Mouse (Mus musculus) limb, embryonic 12.5 days (tissue): ENCODE results near the gene Gm37240. TPM values are rescaled to one million over a fixed set of nuclear protein-coding genes. Genes with fewer than 3 reads are reported as not detected.

Experiments
- ATAC-seq: fragments of 200-750 bp; cut with Nextera tagmentation; 2 replicates; pipeline ENCODE4 v1.8.0; 2017; ENCODE audit warnings: low read depth, moderate TSS enrichment; ENCODE audit not compliant: insufficient number of reproducible peaks, insufficient read depth, low FRiP score, low TSS enrichment
- H3K27ac ChIP-seq: fragments of 300-500 bp; sonication (generic); 2 replicates; pipeline ENCODE4 v1.5.1; 2016; ENCODE audit warnings: mild to moderate bottlenecking, moderate library complexity
- H3K27me3 ChIP-seq: fragments of 300-500 bp; sonication (generic); 2 replicates; pipeline ENCODE4 v1.6.1; 2016; ENCODE audit warnings: mild to moderate bottlenecking, moderate library complexity
- H3K36me3 ChIP-seq: fragments of 300-500 bp; sonication (generic); 2 replicates; pipeline ENCODE4 v1.6.1; 2016; ENCODE audit warnings: mild to moderate bottlenecking, moderate library complexity
- H3K4me1 ChIP-seq: fragments of 300-500 bp; sonication (generic); replicated peaks from 2 replicates; pipeline ENCODE4 v1.6.1; 2016
- H3K4me2 ChIP-seq: fragments of 300-500 bp; sonication (generic); 2 replicates; pipeline ENCODE4 v1.6.1; 2016; ENCODE audit warnings: mild to moderate bottlenecking, moderate library complexity
- H3K4me3 ChIP-seq: fragments of 300-500 bp; sonication (generic); replicated peaks from 2 replicates; pipeline ENCODE4 v1.5.1; 2016; ENCODE audit warnings: mild to moderate bottlenecking
- H3K9ac ChIP-seq: fragments of 300-500 bp; sonication (generic); replicated peaks from 2 replicates; pipeline ENCODE4 v1.6.1; 2016; ENCODE audit warnings: mild to moderate bottlenecking, moderate library complexity
- H3K9me3 ChIP-seq: fragments of 300-500 bp; sonication (generic); 2 replicates; pipeline ENCODE4 v1.6.1; 2016; ENCODE audit warnings: mild to moderate bottlenecking, moderate library complexity
- WGBS: fragments of 180-500 bp; shearing (Covaris S2); methylation state at CpG from one replicate; pipeline ENCODE4 v1.1.7; 2016; 5-methylcytosine and 5-hydroxymethylcytosine counted together
- polyA plus RNA-seq: library from polyadenylated mRNA; unstranded; fragments of >200 nt; fragmentation: Nextera tagmentation; extraction: Ambion mirVana; gene quantifications from 2 replicates; pipeline ENCODE4 v1.2.1, GENCODE M21; 2016

Gene Gm37240
- polyA plus RNA-seq, 1 experiment from 2014 or later = 3.4 TPM

DNA sequence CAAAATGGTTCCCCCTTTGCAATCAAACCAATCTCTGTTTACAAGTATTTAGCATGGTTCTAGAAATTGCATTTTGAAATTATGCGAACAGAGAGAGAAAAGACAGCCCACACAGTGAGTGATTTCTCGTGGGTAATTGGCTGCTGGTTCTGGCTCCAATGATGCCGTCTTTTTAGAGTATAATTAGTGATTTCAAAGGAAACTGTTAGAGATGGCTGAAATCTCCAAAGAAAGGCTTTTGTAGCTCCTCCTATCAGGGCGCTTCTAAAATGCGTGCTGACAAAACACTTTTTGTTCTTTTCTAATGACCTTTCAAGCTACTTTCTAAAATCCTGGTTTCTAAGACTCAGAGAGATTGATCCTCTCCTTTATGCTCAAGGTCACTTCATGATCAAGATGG, 569.1 kb downstream of the Gm37240 start:
- Histone ChIP-seq H3K9me3 (no peaks in the 10 kb centered on the region), H3K4me3 (no peak overlapping the region), H3K9ac (no peak overlapping the region), H3K36me3 (no peaks in the 10 kb centered on the region), H3K4me1 (peaks cover 12% of the 10 kb centered on the region), H3K4me2 (no peak overlapping the region), H3K27me3 (no peaks in the 10 kb centered on the region), H3K27ac (no peak overlapping the region)
- WGBS = 78% methylated on average over 5 of the region's 5 CpGs
- ATAC-seq = no peak

- Histone ChIP-seq H3K27ac (no peak overlapping the region), H3K36me3 (no peaks in the 10 kb centered on the region), H3K4me1 (peaks cover 12% of the 10 kb centered on the region), H3K4me2 (no peak overlapping the region), H3K9me3 (no peaks in the 10 kb centered on the region), H3K9ac (no peak overlapping the region), H3K27me3 (no peaks in the 10 kb centered on the region), H3K4me3 (no peak overlapping the region)
- 93% methylated on average over 4 of the region's 4 CpGs for WGBS
- no peak for ATAC-seq
Measured at GRCm38 (mm10) chr3:85317306-85317705, 570.0 kb downstream of the Gm37240 start.

DNA sequence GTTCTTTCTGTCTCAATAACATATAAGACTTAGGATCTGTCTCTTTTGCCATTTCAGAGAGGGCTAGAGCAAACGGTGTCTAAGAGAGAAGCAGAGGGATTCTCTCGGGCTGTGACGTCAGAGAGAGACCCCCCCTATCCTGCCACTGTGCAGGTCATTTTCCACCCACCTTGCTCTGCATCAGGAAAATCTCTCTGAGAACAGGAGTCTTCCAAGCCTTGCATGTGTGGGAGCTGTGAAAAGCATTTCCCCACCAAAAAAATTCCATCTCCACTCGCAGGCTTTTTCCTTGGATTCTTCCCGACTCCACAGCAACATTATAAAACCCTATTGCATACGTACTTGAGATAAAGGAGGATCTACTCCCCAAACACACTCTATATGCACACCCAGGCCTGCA, 572.4 kb downstream of the Gm37240 start:
- no peak overlapping the region for H3K4me3 ChIP-seq
- H3K27ac ChIP-seq = no peak overlapping the region
- H3K9me3 ChIP-seq = no peaks in the 10 kb centered on the region
- no peak overlapping the region for H3K4me2 ChIP-seq
- ATAC-seq = no peak
- H3K27me3 ChIP-seq = no peaks in the 10 kb centered on the region
- 88% methylated on average over 6 of the region's 6 CpGs for WGBS
- no peak overlapping the region for H3K9ac ChIP-seq
- no peaks in the 10 kb centered on the region for H3K36me3 ChIP-seq
- H3K4me1 ChIP-seq = peaks cover 12% of the 10 kb centered on the region

- 0 out of 2 replicates have a peak overlapping the region, but pooled peaks have one; percentile 29 for H3K27ac ChIP-seq
- H3K36me3 ChIP-seq = no peaks in the 10 kb centered on the region
- no peak overlapping the region for H3K9ac ChIP-seq
- no peak overlapping the region for H3K4me3 ChIP-seq
- no peak for ATAC-seq
- WGBS = 15% methylated on average over 4 of the region's 4 CpGs
- H3K9me3 ChIP-seq = no peaks in the 10 kb centered on the region
- H3K27me3 ChIP-seq = no peaks in the 10 kb centered on the region
- peaks cover 12% of the 10 kb centered on the region for H3K4me1 ChIP-seq
- peak overlapping the region; percentile 15 for H3K4me2 ChIP-seq
Measured at GRCm38 (mm10) chr3:85313646-85314255, 573.6 kb downstream of the Gm37240 start.

DNA sequence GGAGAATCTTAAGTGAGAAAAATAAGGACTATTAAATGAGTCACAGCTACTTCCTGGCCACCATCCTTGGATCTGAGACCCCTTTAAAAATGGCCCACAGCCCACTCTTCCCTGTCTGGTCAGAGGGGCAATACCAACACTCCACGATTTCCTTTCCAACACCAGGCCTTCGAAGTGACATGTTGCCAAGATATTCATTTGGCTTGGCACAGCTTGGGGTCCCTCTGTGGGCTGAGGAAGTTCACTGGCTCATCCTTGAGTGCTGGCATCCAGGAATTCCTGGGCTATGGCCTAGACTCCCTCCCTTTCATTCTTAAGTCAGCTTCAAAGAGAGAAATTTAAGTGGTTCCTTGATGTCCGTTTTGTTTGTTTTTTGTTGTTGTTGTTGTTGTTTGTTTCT, 576.1 kb downstream of the Gm37240 start:
- H3K4me1 ChIP-seq = peaks cover 12% of the 10 kb centered on the region
- ATAC-seq = no peak
- H3K36me3 ChIP-seq = no peaks in the 10 kb centered on the region
- no peaks in the 10 kb centered on the region for H3K27me3 ChIP-seq
- no peak overlapping the region for H3K4me2 ChIP-seq
- H3K4me3 ChIP-seq = no peak overlapping the region
- whole genome bisulfite sequencing = 89% methylated on average over 3 of the region's 3 CpGs
- H3K9ac ChIP-seq = no peak overlapping the region
- H3K27ac ChIP-seq = no peak overlapping the region
- no peaks in the 10 kb centered on the region for H3K9me3 ChIP-seq

DNA sequence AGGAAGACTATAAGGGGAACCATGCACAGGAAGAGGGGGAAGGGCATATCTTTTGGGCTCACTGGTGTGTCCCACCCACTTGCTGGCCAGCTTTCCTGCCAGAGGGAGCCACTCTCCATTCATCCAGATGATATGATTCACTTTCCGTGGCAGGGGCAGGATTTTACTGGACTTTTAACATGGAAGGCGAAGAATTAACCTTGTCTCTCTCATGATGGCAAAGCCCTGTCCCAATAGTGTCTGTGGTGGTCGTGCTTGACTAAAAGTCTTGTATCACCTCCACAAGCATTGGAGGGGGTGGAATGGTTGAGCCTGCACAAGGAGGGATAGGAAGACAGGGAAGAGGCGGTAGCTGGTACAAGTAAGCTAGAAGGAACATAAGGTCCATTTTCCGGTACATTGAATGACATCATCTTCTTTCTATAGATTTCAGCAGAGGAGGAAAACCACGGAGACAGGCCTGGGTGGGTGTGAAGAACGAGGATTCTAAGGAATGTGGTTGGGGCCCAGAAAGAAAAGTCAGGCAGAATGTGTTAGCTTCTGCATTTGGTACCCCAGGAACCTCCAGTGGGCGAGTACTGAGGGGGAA, 576.8 kb downstream of the Gm37240 start:
- no peak for ATAC-seq
- peaks cover 12% of the 10 kb centered on the region for H3K4me1 ChIP-seq
- no peaks in the 10 kb centered on the region for H3K36me3 ChIP-seq
- 83% methylated on average over 8 of the region's 8 CpGs for WGBS
- H3K9me3 ChIP-seq = no peaks in the 10 kb centered on the region
- no peak overlapping the region for H3K4me2 ChIP-seq
- H3K9ac ChIP-seq = no peak overlapping the region
- H3K27ac ChIP-seq = no peak overlapping the region
- no peaks in the 10 kb centered on the region for H3K27me3 ChIP-seq
- no peak overlapping the region for H3K4me3 ChIP-seq

DNA sequence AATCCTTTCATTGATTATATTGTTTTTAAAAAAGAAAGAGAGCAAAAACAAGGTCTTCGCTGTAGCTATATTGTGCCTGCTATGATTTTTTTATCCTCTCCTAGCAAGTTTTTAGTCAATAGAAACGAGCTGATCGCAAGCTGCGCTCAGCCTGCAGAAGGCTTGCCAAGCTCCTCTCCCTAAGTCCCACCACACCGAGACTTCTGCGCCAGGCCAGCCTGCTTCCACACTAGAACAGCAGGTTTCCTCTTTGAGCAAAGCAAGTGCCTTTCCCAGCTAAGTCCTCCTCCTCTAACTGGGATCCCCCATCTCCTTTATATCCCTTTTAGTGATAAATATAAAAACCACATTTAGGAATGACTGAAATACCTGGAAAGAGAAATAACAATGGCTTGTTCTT, 578.1 kb downstream of the Gm37240 start:
- H3K36me3 ChIP-seq = no peaks in the 10 kb centered on the region
- no peak overlapping the region for H3K4me2 ChIP-seq
- H3K27ac ChIP-seq = no peak overlapping the region
- ATAC-seq = no peak
- H3K9me3 ChIP-seq = no peaks in the 10 kb centered on the region
- WGBS = 96% methylated on average over 6 of the region's 6 CpGs
- no peaks in the 10 kb centered on the region for H3K27me3 ChIP-seq
- no peak overlapping the region for H3K9ac ChIP-seq
- H3K4me1 ChIP-seq = peaks cover 9% of the 10 kb centered on the region
- H3K4me3 ChIP-seq = no peak overlapping the region

- no peak overlapping the region for H3K27ac ChIP-seq
- 69% methylated on average over 4 of the region's 4 CpGs for WGBS
- peaks cover 4% of the 10 kb centered on the region for H3K4me1 ChIP-seq
- H3K9me3 ChIP-seq = no peaks in the 10 kb centered on the region
- ATAC-seq = no peak
- no peak overlapping the region for H3K4me2 ChIP-seq
- no peaks in the 10 kb centered on the region for H3K27me3 ChIP-seq
- H3K36me3 ChIP-seq = no peaks in the 10 kb centered on the region
- no peak overlapping the region for H3K9ac ChIP-seq
- no peak overlapping the region for H3K4me3 ChIP-seq
Measured at GRCm38 (mm10) chr3:85308706-85309105, 578.6 kb downstream of the Gm37240 start.

- WGBS = 81% methylated on average over 3 of the region's 3 CpGs
Measured at GRCm38 (mm10) chr3:85301851-85302250, 585.5 kb downstream of the Gm37240 start.

GRCm38 (mm10) chr3:85301336-85301735, 586.0 kb downstream of the Gm37240 start:
- Histone ChIP-seq H3K4me1 (peaks cover 5% of the 10 kb centered on the region; the same call in 1 of the 2 replicates), H3K27ac (no peak overlapping the region), H3K27me3 (no peaks in the 10 kb centered on the region), H3K9ac (no peak overlapping the region), H3K36me3 (no peaks in the 10 kb centered on the region), H3K4me3 (no peak overlapping the region), H3K4me2 (no peak overlapping the region), H3K9me3 (no peaks in the 10 kb centered on the region)
- WGBS = 85% methylated on average over 2 of the region's 2 CpGs
- ATAC-seq = no peak

More at GRCm38 (mm10) chr3:85301851-85302250, 585.5 kb downstream of the Gm37240 start:
- Histone ChIP-seq H3K9me3 (no peaks in the 10 kb centered on the region), H3K27ac (no peak overlapping the region), H3K27me3 (no peaks in the 10 kb centered on the region), H3K4me2 (no peak overlapping the region), H3K9ac (no peak overlapping the region), H3K4me3 (no peak overlapping the region), H3K4me1 (peaks cover 5% of the 10 kb centered on the region; the same call in 1 of the 2 replicates), H3K36me3 (no peaks in the 10 kb centered on the region)
- no peak for ATAC-seq

GRCm38 (mm10) chr3:85299649-85300550, 587.4 kb downstream of the Gm37240 start:
- Histone ChIP-seq H3K9me3 (no peaks in the 10 kb centered on the region), H3K4me3 (no peak overlapping the region), H3K27me3 (no peaks in the 10 kb centered on the region), H3K27ac (no peak overlapping the region), H3K4me1 (peaks cover 5% of the 10 kb centered on the region; the same call in 1 of the 2 replicates), H3K4me2 (no peak overlapping the region), H3K9ac (no peak overlapping the region), H3K36me3 (no peaks in the 10 kb centered on the region)
- no peak for ATAC-seq
- 81% methylated on average over 18 of the region's 18 CpGs for WGBS
